Mouse (Mus musculus): ENCODE measurements around the gene Zfp729a. TPM values are rescaled to one million over a fixed set of nuclear protein-coding genes. Genes with fewer than 3 reads are reported as not detected.
"Not testable (repeated sequence)": the region's sequence is repeated elsewhere in the genome, so short reads cannot be mapped to it uniquely, and the experiment has no call there.

Zfp729a gene
- 2.5 and 2.8 TPM in 2 replicates for polyA plus RNA-seq (2015; fragmentation: Nextera tagmentation; extraction: Ambion mirVana)

DNA sequence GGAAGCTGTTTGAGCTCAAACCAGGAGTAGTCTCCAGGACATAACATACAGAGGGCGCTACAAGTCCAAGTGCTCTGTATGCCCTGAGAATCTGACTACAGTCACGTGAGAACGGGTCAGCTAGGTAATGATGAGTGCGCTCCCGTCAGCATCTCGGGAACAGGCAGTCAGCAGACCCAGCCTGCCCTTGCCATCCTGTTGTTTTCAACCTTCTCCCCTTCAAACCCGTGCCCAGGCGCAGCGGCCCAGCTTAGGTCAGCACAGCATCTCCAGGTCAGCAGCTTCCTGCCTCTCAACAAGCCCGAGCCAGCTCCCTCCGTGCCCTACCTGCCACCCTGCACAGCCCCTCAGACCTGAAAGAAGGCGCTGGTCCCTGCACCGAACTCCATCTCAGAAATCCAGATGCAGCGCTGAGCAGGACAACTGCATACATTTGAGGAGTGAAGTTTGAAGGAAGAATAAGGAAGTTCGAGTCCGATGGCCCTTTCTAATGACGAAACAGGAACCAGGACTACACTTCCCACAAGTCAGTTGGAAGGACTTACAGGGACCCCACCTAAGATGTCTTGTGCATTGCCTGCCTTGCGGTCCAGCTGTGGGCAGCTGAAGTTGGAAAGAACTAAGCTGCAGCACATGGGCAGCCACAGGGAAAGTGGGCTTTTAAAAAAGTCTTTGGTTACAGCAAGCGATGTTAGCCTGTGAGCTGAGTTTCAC lies at the start of gene Zfp729a, which contains the start of gene Gm49345:
Zfp729a (minus strand) TSS at position 498 of the 714 bp plus-strand sequence.
Gm49345 (minus strand) TSS at position 476 of the 714 bp plus-strand sequence.
- Histone ChIP-seq H3K9me3 (replicated peaks) (no peaks in the 10 kb centered on the region), H3K4me1 (no peaks in the 10 kb centered on the region), H3K4me2 (replicated peaks) (peak within 1 kb of the TSS; percentile 52), H3K27ac (replicated peaks) (peak within 1 kb of the TSS; percentile 76), H3K36me3 (no peaks in the 10 kb centered on the region), H3K27me3 (no peaks in the 10 kb centered on the region), H3K4me3 (replicated peaks) (peak within 1 kb of the TSS; percentile 90), H3K9ac (peak within 1 kb of the TSS; percentile 68)
- ATAC-seq (ENCODE audit: insufficient number of reproducible peaks, low FRiP score, low TSS enrichment, low read depth): peak; percentile 96
- WGBS: under 1% methylated on average over 19 of the region's 19 CpGs

DNA sequence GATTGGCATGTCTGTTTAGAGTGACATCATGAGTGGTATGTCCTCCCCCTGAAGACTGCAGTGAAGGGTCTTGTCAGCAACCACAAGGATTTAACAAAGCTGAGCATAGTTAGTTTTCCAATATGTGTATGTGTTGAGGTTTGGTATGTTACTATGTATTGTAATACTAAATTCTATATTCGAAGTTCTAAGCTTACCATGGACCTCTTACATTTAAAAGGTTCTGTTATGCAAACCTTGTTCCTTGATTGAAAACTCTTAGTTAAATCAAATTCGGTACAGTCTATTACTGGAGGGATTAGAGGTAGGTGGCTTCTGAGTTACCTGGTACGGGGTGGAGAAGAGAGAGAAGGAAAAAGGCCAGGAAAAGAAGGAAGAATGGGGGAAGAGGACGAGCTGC lies 49.4 kb upstream of the Zfp729a start, which contains the start of gene Zfp738:
Zfp738 (minus strand) TSS at position 101 of the 400 bp plus-strand sequence.
- no peaks in the 10 kb centered on the region for H3K36me3 ChIP-seq
- H3K4me3 ChIP-seq (replicated peaks): no peak within 1 kb of the TSS
- H3K4me1 ChIP-seq: no peaks in the 10 kb centered on the region
- H3K9ac ChIP-seq: no peak within 1 kb of the TSS
- WGBS: 81% methylated on average over 4 of the region's 4 CpGs
- no peaks in the 10 kb centered on the region for H3K9me3 ChIP-seq (replicated peaks)
- H3K27me3 ChIP-seq: no peaks in the 10 kb centered on the region
- ATAC-seq (ENCODE audit: insufficient number of reproducible peaks, low FRiP score, low TSS enrichment, low read depth): no peak
- no peak within 1 kb of the TSS for H3K27ac ChIP-seq (replicated peaks)
- H3K4me2 ChIP-seq (replicated peaks): no peak within 1 kb of the TSS

DNA sequence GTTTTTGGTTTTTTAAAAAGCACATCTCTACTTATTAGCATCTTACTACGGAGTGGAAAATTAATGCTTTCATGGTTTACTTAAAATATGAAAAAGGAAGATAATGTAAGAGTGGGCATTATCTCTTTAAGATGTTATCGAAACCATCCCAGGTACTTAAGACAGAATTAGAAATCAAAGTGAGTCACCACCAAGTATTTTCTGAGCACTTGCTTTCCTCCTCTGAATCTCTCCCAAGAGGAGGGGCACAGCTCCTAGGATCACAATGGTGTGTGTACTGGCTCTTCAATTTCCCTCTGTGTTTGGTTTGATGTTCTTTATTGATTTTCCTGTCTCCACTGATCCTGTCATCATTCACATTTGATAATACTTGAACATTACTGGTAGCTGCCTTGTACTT lies 46.2 kb upstream of the Zfp729a start:
- not testable (repeated sequence) for H3K9ac ChIP-seq; ATAC-seq (ENCODE audit: insufficient number of reproducible peaks, low FRiP score, low TSS enrichment, low read depth); H3K9me3 ChIP-seq (replicated peaks); H3K4me1 ChIP-seq; H3K36me3 ChIP-seq; H3K27me3 ChIP-seq; H3K27ac ChIP-seq (replicated peaks)
- Histone ChIP-seq H3K4me3 (replicated peaks) (peak overlapping the region; percentile 72), H3K4me2 (replicated peaks) (peak overlapping the region; percentile 68)
- 55% methylated on average over 2 of the region's 2 CpGs for WGBS

DNA sequence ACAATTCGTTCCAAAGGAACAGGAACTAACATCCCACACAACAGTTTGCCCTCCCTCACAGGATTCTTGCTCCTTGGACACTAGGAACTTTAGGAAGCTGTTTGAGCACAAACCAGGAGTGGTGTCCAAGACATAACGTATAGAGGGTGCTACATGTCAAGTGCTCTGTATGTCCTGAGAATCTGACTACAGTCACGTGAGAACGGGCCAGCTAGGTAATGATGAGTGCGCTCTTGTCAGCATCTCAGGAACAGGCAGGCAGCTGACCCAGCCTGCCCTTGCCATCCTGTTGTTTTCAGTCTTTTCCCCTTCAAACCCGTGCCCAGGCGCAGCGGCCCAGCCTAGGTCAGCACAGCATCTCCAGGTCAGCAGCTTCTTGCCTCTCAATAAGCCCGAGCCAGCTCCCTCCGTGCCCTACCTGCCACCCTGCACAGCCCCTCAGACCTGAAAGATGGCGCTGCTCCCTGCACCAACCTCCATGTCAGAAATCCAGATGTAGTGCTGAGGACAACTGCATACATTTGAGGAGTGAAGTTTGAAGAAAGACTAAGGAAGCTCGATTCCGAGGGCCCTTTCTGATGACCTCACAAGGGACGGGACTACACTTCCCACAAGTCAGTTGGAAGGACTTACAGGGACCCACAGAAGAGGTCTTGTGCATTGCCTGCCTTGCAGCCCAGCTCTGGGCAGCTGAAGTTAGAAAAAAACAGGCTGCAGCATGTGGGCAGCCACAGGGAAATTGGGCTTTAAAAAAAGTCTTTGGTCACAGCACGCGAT lies 45.6 kb upstream of the Zfp729a start:
- not testable (repeated sequence) for H3K27ac ChIP-seq (replicated peaks); H3K9me3 ChIP-seq (replicated peaks); H3K4me1 ChIP-seq; H3K27me3 ChIP-seq; H3K36me3 ChIP-seq
- H3K4me2 ChIP-seq (replicated peaks): peak overlapping the region; percentile 68
- 11% methylated on average over 16 of the region's 16 CpGs for WGBS
- peak; percentile 100 for ATAC-seq (ENCODE audit: insufficient number of reproducible peaks, low FRiP score, low TSS enrichment, low read depth)
- H3K4me3 ChIP-seq (replicated peaks): peak overlapping the region; percentile 72
- H3K9ac ChIP-seq: peak overlapping the region; percentile 63

DNA sequence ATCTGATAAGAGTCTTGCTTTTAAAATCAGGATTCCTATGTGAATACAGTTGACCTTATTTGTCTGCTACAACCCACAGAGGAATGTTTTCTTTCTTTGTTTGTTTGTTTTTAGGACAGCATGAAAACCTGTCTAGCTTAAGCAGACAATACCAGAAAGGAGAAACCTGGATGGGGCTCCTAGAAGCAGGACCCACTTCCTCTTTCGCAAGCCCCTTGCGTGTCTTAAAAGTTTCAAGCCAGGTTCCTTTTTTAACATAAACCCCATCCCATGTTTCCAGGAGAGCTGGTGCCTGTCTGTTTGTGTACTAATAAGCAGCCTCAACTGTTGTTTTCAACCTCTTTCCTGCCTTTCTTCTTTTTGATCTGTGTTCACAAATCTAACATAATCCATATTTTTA lies 37.3 kb upstream of the Zfp729a start:
- no peak overlapping the region for H3K4me2 ChIP-seq (replicated peaks)

DNA sequence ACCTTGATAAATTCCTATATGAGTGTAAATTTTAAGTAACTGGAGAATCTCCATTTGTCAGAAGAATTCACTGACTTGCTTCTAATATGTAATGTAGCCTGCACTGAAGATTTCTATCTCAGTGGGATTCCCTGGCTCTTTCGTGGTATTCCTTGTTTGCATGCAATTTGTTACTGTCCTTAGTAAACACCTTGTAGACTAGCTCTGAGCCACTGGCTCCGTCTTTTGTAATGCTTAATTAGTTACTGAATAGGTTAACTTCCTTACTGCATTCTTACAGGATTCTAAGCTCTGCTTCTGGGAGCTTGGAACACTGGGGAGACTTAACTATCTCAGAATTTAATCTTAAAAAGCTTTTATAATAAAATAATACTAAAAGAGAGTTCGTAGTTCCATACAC lies 14.9 kb upstream of the Zfp729a start:
- no peak overlapping the region for H3K4me3 ChIP-seq (replicated peaks)
- H3K36me3 ChIP-seq: no peaks in the 10 kb centered on the region
- no peaks in the 10 kb centered on the region for H3K9me3 ChIP-seq (replicated peaks)
- no peak overlapping the region for H3K27ac ChIP-seq (replicated peaks)
- no peaks in the 10 kb centered on the region for H3K4me1 ChIP-seq
- no peaks in the 10 kb centered on the region for H3K27me3 ChIP-seq
- no peak overlapping the region for H3K4me2 ChIP-seq (replicated peaks)
- H3K9ac ChIP-seq: no peak overlapping the region
- 48% methylated on average over 3 of the region's 3 CpGs for WGBS
- no peak for ATAC-seq (ENCODE audit: insufficient number of reproducible peaks, low FRiP score, low TSS enrichment, low read depth)

More for the DNA sequence above, 37.3 kb upstream of the Zfp729a start:
- Histone ChIP-seq H3K4me3 (replicated peaks) (no peak overlapping the region), H3K27ac (replicated peaks) (no peak overlapping the region), H3K9me3 (replicated peaks) (no peaks in the 10 kb centered on the region), H3K4me1 (no peaks in the 10 kb centered on the region), H3K36me3 (peaks cover 12% of the 10 kb centered on the region), H3K27me3 (no peaks in the 10 kb centered on the region), H3K9ac (no peak overlapping the region)
- WGBS: 94% methylated on average over 2 of the region's 2 CpGs
- no peak for ATAC-seq (ENCODE audit: insufficient number of reproducible peaks, low FRiP score, low TSS enrichment, low read depth)

DNA sequence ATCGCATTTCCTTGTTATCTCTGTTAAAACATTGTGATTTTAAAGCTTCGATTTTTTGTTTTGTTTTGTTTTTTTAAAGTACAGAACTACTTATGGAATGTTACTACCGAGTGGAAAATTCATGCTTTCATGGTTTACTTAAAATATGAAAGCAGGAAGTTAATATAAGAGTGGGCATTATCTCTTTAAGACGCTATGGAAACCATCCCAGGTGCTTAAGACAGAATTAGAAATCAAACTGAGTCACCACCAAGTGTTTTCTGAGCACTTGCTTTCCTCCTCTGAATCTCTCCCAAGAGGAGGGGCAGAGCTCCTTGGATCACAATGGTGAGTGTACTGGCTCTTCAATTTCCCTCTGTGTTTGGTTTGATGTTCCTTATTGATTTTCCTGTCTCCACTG lies 27.5 kb downstream of the Zfp729a start:
- no peak overlapping the region for H3K9ac ChIP-seq
- H3K27me3 ChIP-seq: no peaks in the 10 kb centered on the region
- peak overlapping the region; percentile 77; the same call in 1 of the 2 replicates for H3K4me3 ChIP-seq (replicated peaks)
- H3K4me1 ChIP-seq: peaks cover 8% of the 10 kb centered on the region
- H3K27ac ChIP-seq (replicated peaks): no peak overlapping the region
- H3K9me3 ChIP-seq (replicated peaks): no peaks in the 10 kb centered on the region
- no peak overlapping the region for H3K4me2 ChIP-seq (replicated peaks)
- WGBS: 87% methylated on average over 4 of the region's 4 CpGs
- ATAC-seq (ENCODE audit: insufficient number of reproducible peaks, low FRiP score, low TSS enrichment, low read depth): no peak
- H3K36me3 ChIP-seq: peaks cover 5% of the 10 kb centered on the region; the same call in 1 of the 2 replicates

DNA sequence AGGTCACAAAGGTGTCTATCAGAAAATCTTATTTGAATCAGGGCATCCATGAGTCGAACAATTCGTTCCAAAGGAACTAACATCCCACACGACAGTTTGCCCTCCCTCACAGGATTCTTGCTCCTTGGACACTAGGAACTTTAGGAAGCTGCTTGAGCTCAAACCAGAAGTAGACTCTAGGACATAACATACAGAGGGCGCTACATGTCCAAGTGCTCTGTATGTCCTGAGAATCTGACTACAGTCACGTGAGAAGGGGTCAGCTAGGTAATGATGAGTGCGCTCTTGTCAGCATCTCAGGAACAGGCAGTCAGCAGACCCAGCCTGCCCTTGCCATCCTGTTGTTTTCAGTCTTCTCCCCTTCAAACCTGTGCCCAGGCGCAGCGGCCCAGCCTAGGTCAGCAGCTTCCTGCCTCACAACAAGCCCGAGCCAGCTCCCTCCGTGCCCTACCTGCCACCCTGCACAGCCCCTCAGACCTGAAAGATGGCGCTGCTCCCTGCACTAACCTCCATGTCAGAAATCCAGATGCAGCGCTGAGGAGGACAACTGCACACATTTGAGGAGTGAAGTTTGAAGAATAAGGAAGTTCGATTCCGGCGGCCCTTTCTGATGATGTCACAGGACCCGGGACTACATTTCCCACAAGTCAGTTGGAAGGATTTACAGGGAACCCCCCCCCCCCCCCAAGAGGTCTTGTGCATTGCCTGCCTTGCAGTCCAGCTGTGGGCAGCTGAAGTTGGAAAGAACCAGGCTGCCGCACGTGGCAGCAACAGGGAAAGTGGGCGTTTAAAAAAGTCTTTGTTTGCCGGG lies 28.3 kb downstream of the Zfp729a start, which contains the start of gene Zfp729b:
Zfp729b (minus strand) TSS at position 642 of the 811 bp plus-strand sequence.
- H3K9ac ChIP-seq: peak within 1 kb of the TSS; percentile 71
- no peaks in the 10 kb centered on the region; the same call in 1 of the 2 replicates for H3K36me3 ChIP-seq
- 3% methylated on average over 20 of the region's 20 CpGs for WGBS
- H3K27me3 ChIP-seq: no peaks in the 10 kb centered on the region
- peak within 1 kb of the TSS; percentile 65 for H3K4me2 ChIP-seq (replicated peaks)
- peak within 1 kb of the TSS; percentile 77 for H3K4me3 ChIP-seq (replicated peaks)
- H3K27ac ChIP-seq (replicated peaks): peak within 1 kb of the TSS; percentile 73
- H3K9me3 ChIP-seq (replicated peaks): no peaks in the 10 kb centered on the region
- peak; percentile 93 for ATAC-seq (ENCODE audit: insufficient number of reproducible peaks, low FRiP score, low TSS enrichment, low read depth)
- peaks cover 8% of the 10 kb centered on the region for H3K4me1 ChIP-seq

DNA sequence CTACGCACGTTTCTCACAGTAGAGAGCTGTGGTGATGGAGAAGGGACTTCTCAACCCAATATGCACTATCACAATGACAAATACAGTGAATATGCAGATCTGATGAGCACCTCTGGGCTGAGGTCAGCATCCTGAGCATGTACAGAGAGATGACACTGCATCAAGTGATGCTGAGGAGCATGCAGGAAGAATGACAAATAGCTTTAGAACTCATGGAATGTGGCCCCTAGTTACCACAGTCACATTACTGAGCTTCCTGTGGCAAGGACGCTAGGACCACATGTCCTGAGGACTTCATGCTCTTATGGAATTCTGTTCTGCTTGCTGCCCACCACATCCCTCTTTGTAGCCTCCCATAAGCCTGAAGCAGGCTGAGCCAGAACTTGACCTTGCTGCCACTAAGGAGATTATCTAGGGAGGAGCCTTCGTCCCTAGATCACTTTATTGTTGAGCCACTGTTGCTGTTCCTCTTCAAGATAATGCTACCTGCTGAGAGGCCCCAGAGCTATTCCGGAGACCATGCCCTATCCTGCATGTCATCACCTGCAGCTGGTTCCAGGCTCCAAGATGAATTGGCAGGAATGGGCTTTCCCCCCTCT lies 64.9 kb downstream of the Zfp729a start:
- H3K9me3 ChIP-seq (replicated peaks): no peaks in the 10 kb centered on the region
- no peak overlapping the region for H3K4me3 ChIP-seq (replicated peaks)
- H3K4me1 ChIP-seq: no peaks in the 10 kb centered on the region
- ATAC-seq (ENCODE audit: insufficient number of reproducible peaks, low FRiP score, low TSS enrichment, low read depth): no peak
- WGBS: 70% methylated on average over 5 of the region's 5 CpGs
- H3K4me2 ChIP-seq (replicated peaks): no peak overlapping the region
- no peaks in the 10 kb centered on the region for H3K27me3 ChIP-seq
- H3K27ac ChIP-seq (replicated peaks): no peak overlapping the region
- H3K36me3 ChIP-seq: no peaks in the 10 kb centered on the region
- no peak overlapping the region for H3K9ac ChIP-seq

Measured in embryonic facial prominence, embryonic 15.5 days (tissue).